Mouse (Mus musculus) splenic B cell, adult 2 months (primary cell): Measurements from ENCODE around the gene Prdm16.

Experiments used
- DNase-seq: peaks from one replicate; pipeline ENCODE4 v3.0.0-alpha.2; 2011; ENCODE audit warnings: low read depth, low spot score
- H3K27me3 ChIP-seq: 2 replicates; pipeline ENCODE4 v1.6.1; 2012; ENCODE audit warnings: mild to moderate bottlenecking, low read length, moderate library complexity, mixed read lengths; ENCODE audit not compliant: control insufficient read depth, poor library complexity, insufficient read depth, severe bottlenecking
- H3K36me3 ChIP-seq: 2 replicates; pipeline ENCODE4 v1.6.1; 2012; ENCODE audit warnings: mild to moderate bottlenecking, low read length, moderate library complexity, mixed read lengths; ENCODE audit not compliant: control insufficient read depth, poor library complexity, insufficient read depth, severe bottlenecking

Prdm16 gene

GRCm38 (mm10) chr4:154598357-154598756 lies 38.3 kb downstream of the Prdm16 start:
- no peaks in the 10 kb centered on the region for H3K36me3 ChIP-seq
- H3K27me3 ChIP-seq, result no peaks in the 10 kb centered on the region
- DNase-seq, result no peak

- H3K27me3 ChIP-seq, result no peaks in the 10 kb centered on the region
- H3K36me3 ChIP-seq, result no peaks in the 10 kb centered on the region
- no peak for DNase-seq
These were observed 39.9 kb downstream of the Prdm16 start for GRCm38 (mm10) chr4:154596805-154597204.

- no peaks in the 10 kb centered on the region for H3K27me3 ChIP-seq
- no peaks in the 10 kb centered on the region for H3K36me3 ChIP-seq
- DNase-seq, result no peak
These were observed 41.7 kb downstream of the Prdm16 start for GRCm38 (mm10) chr4:154594761-154595556.

- Histone ChIP-seq H3K27me3 (no peaks in the 10 kb centered on the region), H3K36me3 (no peaks in the 10 kb centered on the region)
- DNase-seq, result no peak
These were observed 42.4 kb downstream of the Prdm16 start for GRCm38 (mm10) chr4:154594116-154594760.

- H3K27me3 ChIP-seq, result no peaks in the 10 kb centered on the region
- no peak for DNase-seq
- H3K36me3 ChIP-seq, result no peaks in the 10 kb centered on the region
These were observed 44.1 kb downstream of the Prdm16 start for GRCm38 (mm10) chr4:154592562-154592961.

- no peaks in the 10 kb centered on the region for H3K36me3 ChIP-seq
- no peak for DNase-seq
These were observed 45.8 kb downstream of the Prdm16 start for GRCm38 (mm10) chr4:154590910-154591309.

GRCm38 (mm10) chr4:154586334-154586733 lies 50.3 kb downstream of the Prdm16 start:
- H3K27me3 ChIP-seq, result no peaks in the 10 kb centered on the region
- DNase-seq, result no peak

More at GRCm38 (mm10) chr4:154590910-154591309, 45.8 kb downstream of the Prdm16 start:
- H3K27me3 ChIP-seq, result no peaks in the 10 kb centered on the region

GRCm38 (mm10) chr4:154585779-154586178 lies 50.9 kb downstream of the Prdm16 start:
- H3K27me3 ChIP-seq, result no peaks in the 10 kb centered on the region
- H3K36me3 ChIP-seq, result no peaks in the 10 kb centered on the region
- no peak for DNase-seq

More at GRCm38 (mm10) chr4:154586334-154586733, 50.3 kb downstream of the Prdm16 start:
- H3K36me3 ChIP-seq, result no peaks in the 10 kb centered on the region

- DNase-seq, result no peak
- H3K36me3 ChIP-seq, result no peaks in the 10 kb centered on the region
- H3K27me3 ChIP-seq, result no peaks in the 10 kb centered on the region
These were observed 53.0 kb downstream of the Prdm16 start for GRCm38 (mm10) chr4:154583712-154584111.

GRCm38 (mm10) chr4:154582607-154583236 lies 54.0 kb downstream of the Prdm16 start:
- Histone ChIP-seq H3K27me3 (no peaks in the 10 kb centered on the region), H3K36me3 (no peaks in the 10 kb centered on the region)
- no peak for DNase-seq

- no peaks in the 10 kb centered on the region for H3K27me3 ChIP-seq
- H3K36me3 ChIP-seq, result no peaks in the 10 kb centered on the region
- DNase-seq, result no peak
These were observed 55.3 kb downstream of the Prdm16 start for GRCm38 (mm10) chr4:154581261-154581886.

- Histone ChIP-seq H3K27me3 (no peaks in the 10 kb centered on the region), H3K36me3 (no peaks in the 10 kb centered on the region)
- DNase-seq, result no peak
These were observed 62.3 kb downstream of the Prdm16 start for GRCm38 (mm10) chr4:154574208-154574875.

GRCm38 (mm10) chr4:154570451-154570881 lies 66.2 kb downstream of the Prdm16 start:
- no peaks in the 10 kb centered on the region for H3K27me3 ChIP-seq
- no peaks in the 10 kb centered on the region for H3K36me3 ChIP-seq
- DNase-seq, result no peak

GRCm38 (mm10) chr4:154569845-154570244 lies 66.8 kb downstream of the Prdm16 start:
- Histone ChIP-seq H3K36me3 (no peaks in the 10 kb centered on the region), H3K27me3 (no peaks in the 10 kb centered on the region)
- DNase-seq, result no peak
